Mouse (Mus musculus): ENCODE data around the gene Ppp2r1b. TPM values are rescaled to one million over a fixed set of nuclear protein-coding genes. Genes with fewer than 3 reads are reported as not detected.
A peak's percentile ranks its signal among the peaks of the same experiment; 100 is the strongest.

The Ppp2r1b gene
- polyA plus RNA-seq, 1 experiment from 2014 or later = 86.4 TPM

GRCm38 (mm10) chr9:50856341-50857081 is 11.4 kb downstream of the Ppp2r1b start:
- Histone ChIP-seq H3K4me3 (replicated peaks; ENCODE audit: low read length) (peak overlapping the region; percentile 59), H3K4me1 (replicated peaks; ENCODE audit: control insufficient read depth, insufficient read depth, low read length) (peaks cover 30% of the 10 kb centered on the region), H3K4me2 (ENCODE audit: low read length) (peak overlapping the region; percentile 52), H3K27ac (ENCODE audit: low read length) (peak overlapping the region; percentile 81), H3K27me3 (replicated peaks; ENCODE audit: control insufficient read depth, insufficient read depth, low read length) (no peaks in the 10 kb centered on the region), H3K9ac (replicated peaks; ENCODE audit: low read depth, low read length) (peak overlapping the region; percentile 75), H3K9me3 (ENCODE audit: control insufficient read depth, low read length) (no peaks in the 10 kb centered on the region), H3K36me3 (ENCODE audit: control insufficient read depth, insufficient read depth) (no peaks in the 10 kb centered on the region)
- ATAC-seq = peak; percentile 75
- 0% methylated on average over 44 of the region's 45 CpGs for WGBS

DNA sequence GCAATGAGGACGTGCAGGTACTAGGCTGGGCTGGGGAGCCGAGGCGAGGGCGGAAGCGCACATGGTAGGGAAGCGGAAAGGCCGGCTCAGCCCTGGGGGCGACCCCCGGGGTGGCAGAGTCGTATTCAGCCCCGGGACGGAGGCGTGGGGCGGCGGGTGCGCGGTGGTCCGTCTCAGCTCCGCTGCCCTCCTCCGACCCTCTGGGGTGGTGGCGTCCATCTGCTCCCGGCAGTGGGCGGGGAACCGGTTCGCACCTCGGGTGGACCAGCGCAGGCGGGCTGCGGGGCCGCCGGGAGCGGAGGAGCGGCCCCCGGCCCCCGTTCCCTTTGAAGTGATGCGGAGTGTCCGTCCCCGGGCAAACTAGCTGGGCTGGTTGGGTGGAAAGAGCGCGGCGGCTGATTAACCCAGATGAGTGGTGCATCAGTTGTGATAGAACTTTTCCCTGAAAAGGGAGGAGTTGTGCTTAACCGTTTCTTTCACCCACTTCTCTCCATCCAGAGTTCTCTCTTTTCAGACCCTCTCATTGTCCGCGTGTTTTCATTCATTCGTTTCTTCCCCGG is 12.1 kb downstream of the Ppp2r1b start:
- no peaks in the 10 kb centered on the region for H3K9me3 ChIP-seq (ENCODE audit: control insufficient read depth, low read length)
- H3K4me1 ChIP-seq (replicated peaks; ENCODE audit: control insufficient read depth, insufficient read depth, low read length) = peaks cover 34% of the 10 kb centered on the region
- H3K36me3 ChIP-seq (ENCODE audit: control insufficient read depth, insufficient read depth) = no peaks in the 10 kb centered on the region; the same call in 1 of the 2 replicates
- ATAC-seq = peak; percentile 78
- WGBS = 0% methylated on average over 46 of the region's 46 CpGs
- H3K4me3 ChIP-seq (replicated peaks; ENCODE audit: low read length) = peak overlapping the region; percentile 59
- peak overlapping the region; percentile 52 for H3K4me2 ChIP-seq (ENCODE audit: low read length)
- peak overlapping the region; percentile 81 for H3K27ac ChIP-seq (ENCODE audit: low read length)
- H3K27me3 ChIP-seq (replicated peaks; ENCODE audit: control insufficient read depth, insufficient read depth, low read length) = no peaks in the 10 kb centered on the region
- H3K9ac ChIP-seq (replicated peaks; ENCODE audit: low read depth, low read length) = peak overlapping the region; percentile 75

DNA sequence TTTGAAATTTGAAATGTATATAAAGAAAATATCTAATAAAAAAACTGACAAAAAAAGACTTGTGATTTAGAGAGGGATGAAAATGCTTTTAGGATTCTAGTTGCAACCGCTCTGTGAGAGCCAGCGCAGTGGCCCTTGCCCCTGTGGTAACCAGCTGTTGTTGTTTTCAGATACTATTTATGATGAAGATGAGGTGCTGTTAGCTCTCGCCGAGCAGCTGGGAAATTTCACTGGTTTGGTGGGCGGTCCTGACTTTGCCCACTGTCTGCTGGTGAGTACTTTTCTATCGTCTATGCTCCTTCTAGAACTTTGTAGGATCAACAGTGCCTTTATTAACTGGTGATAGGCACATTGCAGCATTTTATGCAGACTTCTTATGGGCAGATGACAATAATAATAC is 13.6 kb downstream of the Ppp2r1b start:
- peak overlapping the region; percentile 24; the same call in 1 of the 2 replicates for H3K4me2 ChIP-seq (ENCODE audit: low read length)
- 82% methylated on average over 6 of the region's 6 CpGs for WGBS
- H3K9ac ChIP-seq (replicated peaks; ENCODE audit: low read depth, low read length) = no peak overlapping the region
- H3K4me3 ChIP-seq (replicated peaks; ENCODE audit: low read length) = no peak overlapping the region
- no peaks in the 10 kb centered on the region for H3K9me3 ChIP-seq (ENCODE audit: control insufficient read depth, low read length)
- H3K27me3 ChIP-seq (replicated peaks; ENCODE audit: control insufficient read depth, insufficient read depth, low read length) = no peaks in the 10 kb centered on the region
- peaks cover 3% of the 10 kb centered on the region; the same call in 1 of the 2 replicates for H3K36me3 ChIP-seq (ENCODE audit: control insufficient read depth, insufficient read depth)
- peaks cover 23% of the 10 kb centered on the region for H3K4me1 ChIP-seq (replicated peaks; ENCODE audit: control insufficient read depth, insufficient read depth, low read length)
- H3K27ac ChIP-seq (ENCODE audit: low read length) = no peak overlapping the region
- no peak for ATAC-seq

DNA sequence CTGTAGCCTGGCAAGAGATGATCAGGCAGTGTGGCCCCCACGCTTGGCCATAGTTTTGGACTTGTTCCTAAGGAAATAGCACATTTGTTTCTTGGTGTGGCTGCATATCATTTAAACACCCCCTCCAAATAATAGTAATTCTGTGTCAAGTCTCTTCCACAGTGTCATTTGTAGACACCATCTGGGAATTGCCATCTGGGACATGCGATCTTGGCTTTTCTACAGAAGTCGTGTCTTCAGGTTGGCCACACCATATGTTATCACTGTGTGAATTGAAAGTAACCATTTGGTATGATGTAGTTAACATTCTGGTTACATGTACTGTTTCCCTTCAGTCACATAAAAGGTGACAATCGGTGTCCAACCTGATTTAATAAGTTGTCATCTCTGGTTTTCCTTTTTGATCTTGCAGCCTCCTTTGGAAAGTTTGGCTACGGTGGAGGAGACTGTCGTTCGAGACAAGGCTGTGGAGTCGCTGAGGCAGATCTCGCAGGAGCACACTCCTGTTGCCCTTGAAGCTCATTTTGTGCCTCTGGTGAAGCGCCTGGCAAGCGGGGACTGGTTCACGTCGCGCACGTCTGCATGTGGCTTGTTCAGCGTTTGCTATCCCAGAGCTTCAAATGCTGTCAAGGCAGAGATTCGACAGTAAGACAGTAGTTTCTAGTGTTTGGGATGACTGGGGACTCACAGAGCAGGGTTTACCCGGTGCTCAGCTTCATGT is 16.2 kb downstream of the Ppp2r1b start:
- ATAC-seq = peak; percentile 43

DNA sequence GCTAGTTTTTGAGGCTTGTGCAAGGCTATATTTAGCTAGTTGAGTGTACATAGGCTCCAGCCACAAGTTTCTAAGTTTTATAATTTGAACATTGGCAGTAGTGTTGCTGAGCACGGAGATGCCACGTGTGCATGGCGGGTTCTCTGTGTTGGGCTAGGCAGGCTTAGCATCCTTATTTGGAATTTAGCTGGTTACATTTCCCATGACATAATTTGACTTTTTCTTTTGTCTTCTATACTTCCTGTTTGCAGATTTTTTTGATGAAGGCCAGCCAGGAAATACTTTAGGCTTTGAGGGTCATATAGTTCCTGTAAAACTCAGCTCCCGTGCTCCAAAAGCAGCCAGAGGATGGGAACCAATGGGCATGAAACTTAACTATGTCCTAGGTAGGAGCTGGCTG is 18.7 kb downstream of the Ppp2r1b start:
- no peaks in the 10 kb centered on the region for H3K27me3 ChIP-seq (replicated peaks; ENCODE audit: control insufficient read depth, insufficient read depth, low read length)
- H3K4me1 ChIP-seq (replicated peaks; ENCODE audit: control insufficient read depth, insufficient read depth, low read length) = peaks cover 14% of the 10 kb centered on the region
- no peak overlapping the region for H3K4me3 ChIP-seq (replicated peaks; ENCODE audit: low read length)
- H3K9me3 ChIP-seq (ENCODE audit: control insufficient read depth, low read length) = no peaks in the 10 kb centered on the region
- peaks cover 14% of the 10 kb centered on the region for H3K36me3 ChIP-seq (ENCODE audit: control insufficient read depth, insufficient read depth)
- no peak for ATAC-seq
- H3K27ac ChIP-seq (ENCODE audit: low read length) = no peak overlapping the region
- 90% methylated on average over 4 of the region's 4 CpGs for WGBS
- H3K9ac ChIP-seq (replicated peaks; ENCODE audit: low read depth, low read length) = no peak overlapping the region
- no peak overlapping the region for H3K4me2 ChIP-seq (ENCODE audit: low read length)

More for the DNA sequence above, 16.2 kb downstream of the Ppp2r1b start:
- H3K9ac ChIP-seq (replicated peaks; ENCODE audit: low read depth, low read length) = no peak overlapping the region
- H3K4me1 ChIP-seq (replicated peaks; ENCODE audit: control insufficient read depth, insufficient read depth, low read length) = peaks cover 21% of the 10 kb centered on the region
- peak overlapping the region; percentile 82 for H3K27ac ChIP-seq (ENCODE audit: low read length)
- WGBS = 65% methylated on average over 18 of the region's 18 CpGs
- H3K27me3 ChIP-seq (replicated peaks; ENCODE audit: control insufficient read depth, insufficient read depth, low read length) = no peaks in the 10 kb centered on the region
- H3K36me3 ChIP-seq (ENCODE audit: control insufficient read depth, insufficient read depth) = peaks cover 3% of the 10 kb centered on the region; the same call in 1 of the 2 replicates
- H3K4me2 ChIP-seq (ENCODE audit: low read length) = peak overlapping the region; percentile 12; the same call in 1 of the 2 replicates
- H3K4me3 ChIP-seq (replicated peaks; ENCODE audit: low read length) = no peak overlapping the region
- H3K9me3 ChIP-seq (ENCODE audit: control insufficient read depth, low read length) = no peaks in the 10 kb centered on the region

DNA sequence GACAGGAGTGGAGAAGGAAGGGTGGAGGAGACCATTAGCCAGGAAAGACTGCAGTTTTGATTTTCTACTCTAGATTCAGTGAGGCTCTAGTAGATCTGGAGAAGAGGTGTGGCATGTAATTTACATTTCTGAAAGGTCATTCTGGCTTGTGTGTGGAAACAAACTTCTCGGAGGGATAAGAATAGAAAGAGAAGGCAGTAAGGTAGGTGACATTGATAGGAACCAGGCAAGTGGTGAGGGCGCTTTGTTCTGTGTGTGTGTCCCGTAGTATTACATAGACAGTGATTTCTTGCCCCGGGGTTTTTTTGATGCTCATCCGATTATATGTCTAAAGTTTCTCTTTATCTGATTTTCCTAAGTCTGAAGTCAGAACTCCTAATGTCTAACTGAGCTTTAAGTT is 19.8 kb downstream of the Ppp2r1b start:
- H3K9ac ChIP-seq (replicated peaks; ENCODE audit: low read depth, low read length) = no peak overlapping the region
- H3K27ac ChIP-seq (ENCODE audit: low read length) = no peak overlapping the region
- H3K9me3 ChIP-seq (ENCODE audit: control insufficient read depth, low read length) = no peaks in the 10 kb centered on the region
- H3K4me3 ChIP-seq (replicated peaks; ENCODE audit: low read length) = no peak overlapping the region
- 95% methylated on average over 5 of the region's 5 CpGs for WGBS
- H3K4me2 ChIP-seq (ENCODE audit: low read length) = no peak overlapping the region
- H3K27me3 ChIP-seq (replicated peaks; ENCODE audit: control insufficient read depth, insufficient read depth, low read length) = no peaks in the 10 kb centered on the region
- no peak for ATAC-seq
- peaks cover 16% of the 10 kb centered on the region for H3K36me3 ChIP-seq (ENCODE audit: control insufficient read depth, insufficient read depth)
- H3K4me1 ChIP-seq (replicated peaks; ENCODE audit: control insufficient read depth, insufficient read depth, low read length) = peaks cover 14% of the 10 kb centered on the region

GRCm38 (mm10) chr9:50865803-50866202 is 20.7 kb downstream of the Ppp2r1b start:
- no peak for ATAC-seq
- Histone ChIP-seq H3K9ac (replicated peaks; ENCODE audit: low read depth, low read length) (no peak overlapping the region), H3K27ac (ENCODE audit: low read length) (no peak overlapping the region), H3K27me3 (replicated peaks; ENCODE audit: control insufficient read depth, insufficient read depth, low read length) (no peaks in the 10 kb centered on the region), H3K4me2 (ENCODE audit: low read length) (no peak overlapping the region), H3K4me1 (replicated peaks; ENCODE audit: control insufficient read depth, insufficient read depth, low read length) (peaks cover 8% of the 10 kb centered on the region), H3K36me3 (ENCODE audit: control insufficient read depth, insufficient read depth) (peaks cover 21% of the 10 kb centered on the region), H3K4me3 (replicated peaks; ENCODE audit: low read length) (no peak overlapping the region), H3K9me3 (ENCODE audit: control insufficient read depth, low read length) (no peaks in the 10 kb centered on the region)
- WGBS = 69% methylated on average over 8 of the region's 8 CpGs

DNA sequence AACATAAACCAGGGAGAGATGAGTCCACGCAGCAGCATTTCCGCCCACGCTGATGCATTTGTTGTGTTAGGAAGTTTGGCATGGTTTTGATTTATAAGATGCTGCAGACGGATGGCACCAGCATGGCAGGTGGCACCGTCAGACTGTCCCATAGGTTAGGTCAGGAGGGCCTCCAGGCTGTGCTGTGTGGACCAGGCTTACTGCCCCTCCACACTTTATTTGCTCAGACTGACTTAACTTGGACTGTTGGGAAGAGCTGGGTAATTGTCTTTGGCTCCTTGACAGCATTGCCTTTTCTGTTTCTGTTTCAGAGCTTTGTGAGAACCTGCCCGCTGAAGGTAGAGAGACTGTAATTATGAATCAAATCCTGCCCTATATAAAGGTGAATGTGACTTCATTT is 21.9 kb downstream of the Ppp2r1b start:
- H3K4me3 ChIP-seq (replicated peaks; ENCODE audit: low read length) = no peak overlapping the region
- H3K9me3 ChIP-seq (ENCODE audit: control insufficient read depth, low read length) = no peaks in the 10 kb centered on the region
- H3K27ac ChIP-seq (ENCODE audit: low read length) = no peak overlapping the region
- H3K4me1 ChIP-seq (replicated peaks; ENCODE audit: control insufficient read depth, insufficient read depth, low read length) = peaks cover under 1% of the 10 kb centered on the region
- peaks cover 21% of the 10 kb centered on the region for H3K36me3 ChIP-seq (ENCODE audit: control insufficient read depth, insufficient read depth)
- no peak overlapping the region for H3K9ac ChIP-seq (replicated peaks; ENCODE audit: low read depth, low read length)
- no peak overlapping the region for H3K4me2 ChIP-seq (ENCODE audit: low read length)
- ATAC-seq = no peak
- no peaks in the 10 kb centered on the region for H3K27me3 ChIP-seq (replicated peaks; ENCODE audit: control insufficient read depth, insufficient read depth, low read length)
- 84% methylated on average over 6 of the region's 6 CpGs for WGBS

DNA sequence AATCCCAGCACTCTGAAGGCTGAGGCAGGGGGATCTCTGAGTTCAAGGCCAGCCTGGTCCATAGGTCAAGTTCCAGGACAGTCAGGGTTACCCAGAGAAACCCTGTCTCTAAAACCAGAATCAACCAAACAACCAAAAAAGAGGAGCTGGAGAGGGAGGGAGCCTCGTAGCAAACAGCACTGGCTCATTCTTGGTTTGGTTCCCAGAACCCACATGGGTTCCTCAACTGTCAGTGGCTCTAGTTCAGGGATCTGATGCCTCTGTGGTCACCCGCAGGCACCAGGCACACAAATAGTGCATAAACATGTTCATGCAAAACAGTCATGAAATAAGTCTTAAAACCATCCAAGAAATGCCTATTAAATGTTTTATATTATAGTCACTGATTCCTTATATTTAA is 23.1 kb downstream of the Ppp2r1b start:
- Histone ChIP-seq H3K4me3 (replicated peaks; ENCODE audit: low read length) (no peak overlapping the region), H3K4me2 (ENCODE audit: low read length) (no peak overlapping the region), H3K4me1 (replicated peaks; ENCODE audit: control insufficient read depth, insufficient read depth, low read length) (no peaks in the 10 kb centered on the region), H3K27ac (ENCODE audit: low read length) (no peak overlapping the region), H3K27me3 (replicated peaks; ENCODE audit: control insufficient read depth, insufficient read depth, low read length) (no peaks in the 10 kb centered on the region), H3K36me3 (ENCODE audit: control insufficient read depth, insufficient read depth) (peaks cover 18% of the 10 kb centered on the region), H3K9me3 (ENCODE audit: control insufficient read depth, low read length) (no peaks in the 10 kb centered on the region), H3K9ac (replicated peaks; ENCODE audit: low read depth, low read length) (no peak overlapping the region)
- no peak for ATAC-seq
- 70% methylated on average over 2 of the region's 2 CpGs for WGBS
